Mouse (Mus musculus): ENCODE results near the gene Hoxa4. TPM values are rescaled to one million over a fixed set of nuclear protein-coding genes. Genes with fewer than 3 reads are reported as not detected.
A peak's percentile ranks its signal among the peaks of the same experiment; 100 is the strongest.

Hoxa4 gene
- total RNA-seq, 2 experiments from 2014 or later, result 2.0 TPM

GRCm38 (mm10) chr6:52218643-52219215, 27.2 kb upstream of the Hoxa4 start:
- intact Hi-C loops (cut with DNase I), result loop anchor here (10.0 kb wide), 1 partner anchor 834 kb away; no protein-coding TSS in a partner anchor

GRCm38 (mm10) chr6:52217895-52218642, 26.5 kb upstream of the Hoxa4 start:
- DNase-seq, result no peak
- intact Hi-C loops (cut with DNase I), result loop anchor here (10.0 kb wide), 1 partner anchor 833 kb away; no protein-coding TSS in a partner anchor

More at GRCm38 (mm10) chr6:52218643-52219215, 27.2 kb upstream of the Hoxa4 start:
- no peak for DNase-seq

- peak; percentile 74 to 77 for DNase-seq
- intact Hi-C loops (cut with DNase I), result loop anchor here (10.0 kb wide), 1 partner anchor 833 kb away; no protein-coding TSS in a partner anchor
Observed at GRCm38 (mm10) chr6:52217459-52217768, 25.9 kb upstream of the Hoxa4 start.

- intact Hi-C loops (cut with DNase I), result loop anchor here (10.0 kb wide), 1 partner anchor 832 kb away; no protein-coding TSS in a partner anchor
- peak in 1 of 2 experiments; percentile 47 for DNase-seq
Observed at GRCm38 (mm10) chr6:52216691-52217458, 25.3 kb upstream of the Hoxa4 start.

- intact Hi-C loops (cut with DNase I), result loop anchor here (10.0 kb wide), 1 partner anchor 831 kb away; no protein-coding TSS in a partner anchor
- no peak for DNase-seq
Observed at GRCm38 (mm10) chr6:52215771-52216535, 24.4 kb upstream of the Hoxa4 start.

GRCm38 (mm10) chr6:52215070-52215469, 23.5 kb upstream of the Hoxa4 start:
- intact Hi-C loops (cut with DNase I), result loop anchor here (10.0 kb wide), 1 partner anchor 830 kb away; no protein-coding TSS in a partner anchor
- no peak for DNase-seq

GRCm38 (mm10) chr6:52214271-52214670, 22.7 kb upstream of the Hoxa4 start:
- no peak for DNase-seq
- intact Hi-C loops (cut with DNase I), result loop anchor here (10.0 kb wide), 1 partner anchor 829 kb away; no protein-coding TSS in a partner anchor

GRCm38 (mm10) chr6:52213119-52213986, 21.8 kb upstream of the Hoxa4 start, which contains the start of the genes Hoxa3 and Gm28308:
TSS of gene Hoxa3 (minus strand) at chr6:52213336.
TSS of gene Gm28308 (minus strand) at chr6:52213339.
- intact Hi-C loops (cut with DNase I), result loop anchor here (10.0 kb wide), 1 partner anchor 829 kb away; no protein-coding TSS in a partner anchor
- peak; percentile 64 to 71 for DNase-seq

- peak in 1 of 2 experiments; percentile 41 for DNase-seq
- intact Hi-C loops (cut with DNase I), result loop anchor here (10.0 kb wide), 1 partner anchor 828 kb away; no protein-coding TSS in a partner anchor
Observed at GRCm38 (mm10) chr6:52212556-52213118, 21.1 kb upstream of the Hoxa4 start.

GRCm38 (mm10) chr6:52211961-52212360, 20.4 kb upstream of the Hoxa4 start:
- intact Hi-C loops (cut with DNase I), result loop anchor here (10.0 kb wide), 1 partner anchor 827 kb away; no protein-coding TSS in a partner anchor
- DNase-seq, result peak in 1 of 2 experiments; percentile 32

GRCm38 (mm10) chr6:52211170-52211935, 19.8 kb upstream of the Hoxa4 start:
- DNase-seq, result peak; percentile 63 to 73
- intact Hi-C loops (cut with DNase I), result loop anchor here (10.0 kb wide), 1 partner anchor 827 kb away; no protein-coding TSS in a partner anchor

- intact Hi-C loops (cut with DNase I), result loop anchor here (5.0 to 10.0 kb wide), 3 partner anchors 47 to 825 kb away; partner anchors contain the start of gene Hoxa2
- no peak for DNase-seq
Observed at GRCm38 (mm10) chr6:52209685-52210046, 18.1 kb upstream of the Hoxa4 start.

GRCm38 (mm10) chr6:52208868-52209684, 17.5 kb upstream of the Hoxa4 start:
- intact Hi-C loops (cut with DNase I), result loop anchor here (5.0 kb wide), 2 partner anchors 47 to 337 kb away; partner anchors contain the start of gene Hoxa2

GRCm38 (mm10) chr6:52208072-52208867, 16.7 kb upstream of the Hoxa4 start, which contains the start of gene Hoxa6:
TSS of gene Hoxa6 (minus strand) at chr6:52208722.
- DNase-seq, result peak; percentile 36 to 40
- intact Hi-C loops (cut with DNase I), result loop anchor here (5.0 kb wide), 2 partner anchors 46 to 336 kb away; partner anchors contain the start of gene Hoxa2

More at GRCm38 (mm10) chr6:52208868-52209684, 17.5 kb upstream of the Hoxa4 start:
- DNase-seq, result no peak

- no peak for DNase-seq
- intact Hi-C loops (cut with DNase I), result loop anchor here (5.0 kb wide), 2 partner anchors 45 to 335 kb away; partner anchors contain the start of gene Hoxa2
Observed at GRCm38 (mm10) chr6:52207684-52207976, 16.1 kb upstream of the Hoxa4 start.
